Mouse (Mus musculus): Measurements from ENCODE around the gene Vmn1r138. TPM values are rescaled to one million over a fixed set of nuclear protein-coding genes. Genes with fewer than 3 reads are reported as not detected.
"Not testable (repeated sequence)": the region's sequence is repeated elsewhere in the genome, so short reads cannot be mapped to it uniquely, and the experiment has no call there.

The Vmn1r138 gene
- not detected in 2 replicates for polyA plus RNA-seq (2014; fragmentation: Nextera tagmentation; extraction: Ambion mirVana)

DNA sequence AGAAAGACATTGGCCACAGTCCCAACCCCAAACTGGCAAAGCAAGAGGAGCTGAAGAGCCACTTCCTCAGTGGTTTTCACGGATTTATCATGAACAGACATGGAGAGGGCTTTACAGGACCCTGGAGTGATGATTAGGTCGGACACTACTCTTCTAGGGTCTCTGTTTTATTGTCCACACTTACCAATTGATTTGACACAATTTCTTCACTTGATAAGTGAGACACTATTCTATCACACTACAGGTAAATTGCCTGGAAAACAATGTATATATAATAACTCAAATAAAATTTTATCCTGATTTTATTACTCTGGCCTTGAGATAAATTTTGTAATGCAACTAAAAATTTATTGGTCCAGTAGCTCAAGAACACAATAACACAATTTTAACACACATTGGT lies at the start of gene Vmn1r138:
Gene Vmn1r138 (minus strand): TSS at position 101 of the 400 bp plus-strand sequence.
- no CpG with 5 or more reads among the region's 2 CpGs for WGBS
- H3K4me2 ChIP-seq (ENCODE audit: low read depth, severe bottlenecking); H3K9ac ChIP-seq (ENCODE audit: low read length); H3K36me3 ChIP-seq (ENCODE audit: control insufficient read depth, insufficient read depth, low read length); H3K4me3 ChIP-seq (ENCODE audit: low read depth, low read length); ATAC-seq (ENCODE audit: insufficient number of reproducible peaks, low FRiP score, low TSS enrichment, low read depth); H3K4me1 ChIP-seq (ENCODE audit: control insufficient read depth, insufficient read depth, low read length); H3K27ac ChIP-seq (replicated peaks; ENCODE audit: low read depth, low read length); H3K27me3 ChIP-seq (ENCODE audit: control insufficient read depth, insufficient read depth, low read length); H3K9me3 ChIP-seq (ENCODE audit: control insufficient read depth, low read length); DNase-seq (ENCODE audit: low spot score): not testable (repeated sequence)

DNA sequence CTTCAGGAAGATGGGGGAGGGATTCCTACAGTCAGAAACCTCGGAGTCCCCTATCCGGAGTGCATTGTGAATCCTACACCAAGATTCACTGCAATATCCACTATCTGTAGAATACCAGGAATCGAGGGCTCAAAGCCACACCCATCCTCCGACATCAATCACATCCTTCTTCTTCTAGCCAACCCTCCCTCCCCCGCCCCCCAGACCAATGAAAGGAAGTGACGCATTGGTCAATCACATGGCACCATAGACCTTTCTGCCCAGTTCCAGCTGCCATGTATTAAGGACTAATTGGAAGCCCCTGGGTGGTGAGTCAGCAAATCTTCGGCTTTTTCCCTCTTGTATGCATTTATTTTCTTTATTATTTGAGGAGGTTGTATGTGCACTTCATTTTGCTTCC lies 40.1 kb upstream of the Vmn1r138 start, which contains the start of gene Vmn1r139:
Gene Vmn1r139 (plus strand): TSS at position 301 of the 400 bp plus-strand sequence.
- H3K4me2 ChIP-seq (ENCODE audit: low read depth, severe bottlenecking); H3K36me3 ChIP-seq (ENCODE audit: control insufficient read depth, insufficient read depth, low read length); H3K9ac ChIP-seq (ENCODE audit: low read length); H3K27ac ChIP-seq (replicated peaks; ENCODE audit: low read depth, low read length); H3K27me3 ChIP-seq (ENCODE audit: control insufficient read depth, insufficient read depth, low read length); H3K4me3 ChIP-seq (ENCODE audit: low read depth, low read length); H3K4me1 ChIP-seq (ENCODE audit: control insufficient read depth, insufficient read depth, low read length); ATAC-seq (ENCODE audit: insufficient number of reproducible peaks, low FRiP score, low TSS enrichment, low read depth); H3K9me3 ChIP-seq (ENCODE audit: control insufficient read depth, low read length); DNase-seq (ENCODE audit: low spot score): not testable (repeated sequence)
- no CpG with 5 or more reads among the region's 7 CpGs for WGBS

DNA sequence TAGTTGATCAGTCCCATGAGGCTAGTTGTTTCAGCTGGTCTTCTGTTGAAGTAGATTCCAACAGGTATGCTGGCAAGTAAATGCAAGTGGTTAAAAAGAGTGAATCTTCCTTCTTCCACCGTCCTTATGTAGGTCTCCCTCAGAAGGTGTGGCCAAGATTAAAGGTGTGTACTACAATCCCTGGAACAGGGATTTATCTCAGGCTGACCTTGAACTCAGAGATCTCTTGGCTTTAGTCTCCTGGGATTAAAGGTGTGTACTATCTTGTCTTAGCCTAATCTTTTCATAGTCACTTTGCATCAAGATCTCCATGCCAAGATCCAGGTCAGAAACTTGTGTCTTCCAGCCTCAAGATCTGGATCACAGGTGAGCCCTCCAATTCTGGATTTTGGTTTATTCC lies 27.5 kb upstream of the Vmn1r138 start, which contains the start of gene Gm6176:
Gene Gm6176 (minus strand): TSS at position 101 of the 400 bp plus-strand sequence.
- not testable (repeated sequence) for H3K27ac ChIP-seq (replicated peaks; ENCODE audit: low read depth, low read length); H3K4me3 ChIP-seq (ENCODE audit: low read depth, low read length); ATAC-seq (ENCODE audit: insufficient number of reproducible peaks, low FRiP score, low TSS enrichment, low read depth); H3K36me3 ChIP-seq (ENCODE audit: control insufficient read depth, insufficient read depth, low read length); DNase-seq (ENCODE audit: low spot score); H3K4me2 ChIP-seq (ENCODE audit: low read depth, severe bottlenecking); H3K27me3 ChIP-seq (ENCODE audit: control insufficient read depth, insufficient read depth, low read length); H3K9ac ChIP-seq (ENCODE audit: low read length); H3K4me1 ChIP-seq (ENCODE audit: control insufficient read depth, insufficient read depth, low read length); H3K9me3 ChIP-seq (ENCODE audit: control insufficient read depth, low read length)
- WGBS: no CpG with 5 or more reads among the region's 1 CpGs

DNA sequence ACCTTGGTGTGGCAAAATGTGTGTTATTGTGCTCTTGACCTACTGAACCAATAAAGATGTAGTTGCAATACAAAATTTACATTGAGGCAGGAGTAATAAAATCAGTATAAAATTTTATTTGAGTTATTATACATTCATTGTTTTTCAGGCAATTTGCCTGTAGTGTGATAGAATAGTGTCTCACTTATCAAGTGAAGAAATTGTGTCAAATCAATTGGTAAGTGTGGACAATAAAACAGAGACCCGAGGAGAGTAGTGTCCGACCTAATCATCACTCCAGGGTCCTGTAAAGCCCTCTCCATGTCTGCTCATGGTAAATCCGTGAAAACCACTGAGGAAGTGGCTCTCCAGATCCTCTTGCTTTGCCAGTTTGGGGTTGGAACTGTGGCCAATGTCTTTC lies 34.4 kb downstream of the Vmn1r138 start, which contains the start of gene Vmn1r137:
Gene Vmn1r137 (plus strand): TSS at position 301 of the 400 bp plus-strand sequence.
- not testable (repeated sequence) for H3K4me1 ChIP-seq (ENCODE audit: control insufficient read depth, insufficient read depth, low read length); H3K27ac ChIP-seq (replicated peaks; ENCODE audit: low read depth, low read length); ATAC-seq (ENCODE audit: insufficient number of reproducible peaks, low FRiP score, low TSS enrichment, low read depth); H3K36me3 ChIP-seq (ENCODE audit: control insufficient read depth, insufficient read depth, low read length); H3K9ac ChIP-seq (ENCODE audit: low read length); H3K9me3 ChIP-seq (ENCODE audit: control insufficient read depth, low read length); DNase-seq (ENCODE audit: low spot score); H3K4me3 ChIP-seq (ENCODE audit: low read depth, low read length); H3K4me2 ChIP-seq (ENCODE audit: low read depth, severe bottlenecking); H3K27me3 ChIP-seq (ENCODE audit: control insufficient read depth, insufficient read depth, low read length)
- no CpG with 5 or more reads among the region's 3 CpGs for WGBS

Other genes with a start within 250 kb of the Vmn1r138 start
- not detected in 2 replicates for gene Gm4177, start 232.2 kb downstream of the Vmn1r138 start, polyA plus RNA-seq (2014; fragmentation: Nextera tagmentation; extraction: Ambion mirVana)
- not detected in 2 replicates for gene Vmn1r135, start 196.5 kb downstream of the Vmn1r138 start, polyA plus RNA-seq (2014; fragmentation: Nextera tagmentation; extraction: Ambion mirVana)
- not detected in 2 replicates for gene Gm5725, start 184.6 kb downstream of the Vmn1r138 start, polyA plus RNA-seq (2014; fragmentation: Nextera tagmentation; extraction: Ambion mirVana)
- not detected in 2 replicates for gene Gm5891, start 107.6 kb downstream of the Vmn1r138 start, polyA plus RNA-seq (2014; fragmentation: Nextera tagmentation; extraction: Ambion mirVana)
- not detected in 2 replicates for gene Vmn1r137, start 34.3 kb downstream of the Vmn1r138 start, polyA plus RNA-seq (2014; fragmentation: Nextera tagmentation; extraction: Ambion mirVana)
- gene Gm6176, start 27.4 kb upstream of the Vmn1r138 start, polyA plus RNA-seq (2014; fragmentation: Nextera tagmentation; extraction: Ambion mirVana): not detected in 2 replicates
- gene Vmn1r139, start 40.2 kb upstream of the Vmn1r138 start, polyA plus RNA-seq (2014; fragmentation: Nextera tagmentation; extraction: Ambion mirVana): not detected in 2 replicates
- gene Gm16451, start 89.3 kb upstream of the Vmn1r138 start, polyA plus RNA-seq (2014; fragmentation: Nextera tagmentation; extraction: Ambion mirVana): not detected in 2 replicates
- gene Gm10666, start 105.8 kb upstream of the Vmn1r138 start, polyA plus RNA-seq (2014; fragmentation: Nextera tagmentation; extraction: Ambion mirVana): not detected in 2 replicates
- not detected in 2 replicates for gene Vmn1r142, start 135.1 kb upstream of the Vmn1r138 start, polyA plus RNA-seq (2014; fragmentation: Nextera tagmentation; extraction: Ambion mirVana)
- gene Vmn1r143, start 160.5 kb upstream of the Vmn1r138 start, polyA plus RNA-seq (2014; fragmentation: Nextera tagmentation; extraction: Ambion mirVana): not detected in 2 replicates
- not detected in 2 replicates for gene Gm8653, start 172.4 kb upstream of the Vmn1r138 start, polyA plus RNA-seq (2014; fragmentation: Nextera tagmentation; extraction: Ambion mirVana)
- gene Gm8453, start 200.6 kb upstream of the Vmn1r138 start, polyA plus RNA-seq (2014; fragmentation: Nextera tagmentation; extraction: Ambion mirVana): not detected in 2 replicates